In the genomic region with DNA sequence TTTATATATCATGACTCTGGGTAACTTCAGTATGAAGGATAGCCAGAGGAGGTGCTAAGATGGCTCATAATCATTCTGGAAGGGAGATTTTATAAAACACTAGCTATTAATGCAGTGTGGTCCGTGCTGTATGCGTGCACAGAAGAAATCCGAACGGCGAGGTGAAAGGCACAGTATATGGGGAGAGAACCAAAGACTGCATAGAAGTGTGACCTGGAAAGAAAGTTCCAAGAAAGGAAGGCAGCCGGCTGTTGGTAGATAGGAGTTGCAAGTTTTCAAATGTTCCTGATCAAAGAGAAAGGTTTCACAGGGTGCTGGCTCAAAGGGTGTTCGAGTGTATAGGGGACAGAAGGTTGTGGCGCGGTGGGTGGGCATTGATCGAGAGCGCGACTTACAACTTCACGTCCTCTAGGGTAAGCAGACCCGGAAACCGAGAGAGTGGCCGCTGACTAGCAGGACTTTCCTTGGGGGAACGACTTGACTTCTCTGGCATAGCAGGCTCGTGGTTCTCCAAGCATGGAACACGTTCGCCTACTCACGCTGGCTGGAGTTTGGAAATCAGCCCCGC, we compare ENCODE assay signal across 8 mouse cellular contexts. TPM values are rescaled to one million over a fixed set of nuclear protein-coding genes. Genes with fewer than 3 reads are reported as not detected.
DNase-seq lines count a peak whose midpoint lies in the region; ATAC-seq and TF ChIP-seq lines count a peak whose summit lies in the region.

No protein-coding gene starts in this region.

- H3K9me3 ChIP-seq in heart, embryonic 11.5 days (replicated peaks; ENCODE audit: control insufficient read depth, low read length), result no peaks in the 10 kb centered on the region
- H3K9me3 ChIP-seq in E14TG2a.4 (ENCODE audit: low read length), result no peaks in the 10 kb centered on the region
- H3K9me3 ChIP-seq in forebrain, embryonic 16.5 days (ENCODE audit: control insufficient read depth, low read length), result no peaks in the 10 kb centered on the region
- H3K9me3 ChIP-seq in liver, embryonic 16.5 days (replicated peaks; ENCODE audit: control insufficient read depth, low read length), result no peaks in the 10 kb centered on the region

- peaks cover 3% of the 10 kb centered on the region; the same call in 1 of the 2 replicates for H3K27me3 ChIP-seq in heart, embryonic 11.5 days (ENCODE audit: control insufficient read depth, insufficient read depth, low read length)
- H3K27me3 ChIP-seq in E14TG2a.4 (ENCODE audit: insufficient read depth, low read length), result no peaks in the 10 kb centered on the region
- H3K27me3 ChIP-seq in forebrain, embryonic 16.5 days (replicated peaks; ENCODE audit: control insufficient read depth, insufficient read depth, low read length), result no peaks in the 10 kb centered on the region; the same call in 1 of the 2 replicates
- H3K27me3 ChIP-seq in liver, embryonic 16.5 days (ENCODE audit: control insufficient read depth, insufficient read depth, low read depth, low read length), result no peaks in the 10 kb centered on the region

- WGBS in heart, embryonic 11.5 days (ENCODE audit: insufficient replicate concordance), result 15% methylated on average over 22 of the region's 22 CpGs
- 17% methylated on average over 22 of the region's 22 CpGs for WGBS in forebrain, embryonic 16.5 days
- 18% methylated on average over 22 of the region's 22 CpGs for WGBS in liver, embryonic 16.5 days (ENCODE audit: insufficient replicate concordance)

- peak overlapping the region; percentile 59 for H3K4me3 ChIP-seq in heart, embryonic 11.5 days (ENCODE audit: low read depth, low read length)
- peak overlapping the region; percentile 88 for H3K4me3 ChIP-seq in E14TG2a.4 (replicated peaks; ENCODE audit: low read length)
- H3K4me3 ChIP-seq in forebrain, embryonic 16.5 days (replicated peaks; ENCODE audit: low read length), result peak overlapping the region; percentile 51
- peak overlapping the region; percentile 65 for H3K4me3 ChIP-seq in liver, embryonic 16.5 days (ENCODE audit: low read depth, low read length)

- no peaks in the 10 kb centered on the region for H3K36me3 ChIP-seq in heart, embryonic 11.5 days (ENCODE audit: control insufficient read depth, insufficient read depth, low read length)
- H3K36me3 ChIP-seq in E14TG2a.4 (ENCODE audit: insufficient read depth, low read length), result peaks cover 28% of the 10 kb centered on the region
- no peaks in the 10 kb centered on the region for H3K36me3 ChIP-seq in forebrain, embryonic 16.5 days (ENCODE audit: control insufficient read depth, insufficient read depth)
- H3K36me3 ChIP-seq in liver, embryonic 16.5 days (ENCODE audit: control insufficient read depth, insufficient read depth), result no peaks in the 10 kb centered on the region

- no peak overlapping the region for H3K27ac ChIP-seq in heart, embryonic 11.5 days (ENCODE audit: low read depth, low read length)
- no peak overlapping the region for H3K27ac ChIP-seq in forebrain, embryonic 16.5 days (ENCODE audit: low read length)
- no peak overlapping the region for H3K27ac ChIP-seq in liver, embryonic 16.5 days (ENCODE audit: low read length)

- H3K9ac ChIP-seq in heart, embryonic 11.5 days (ENCODE audit: low read depth, low read length), result no peak overlapping the region
- H3K9ac ChIP-seq in forebrain, embryonic 16.5 days (replicated peaks; ENCODE audit: low read depth, low read length), result peak overlapping the region; percentile 26
- peak overlapping the region; percentile 35; the same call in 1 of the 2 replicates for H3K9ac ChIP-seq in liver, embryonic 16.5 days (ENCODE audit: low read depth, low read length)

- no peak for TF ChIP-seq CTCF in E14TG2a.4 (conservative IDR thresholded peaks at IDR 0.05; ENCODE audit: low read length)

- DNase-seq in heart, adult 8-10 months (ENCODE audit: low spot score), result no peak
- DNase-seq in urinary bladder, postnatal 36 days (ENCODE audit: low spot score in 2 of 2), result no peak
- DNase-seq in adrenal gland, postnatal 14 days, result no peak
- DNase-seq in ovary, postnatal 36 days (ENCODE audit: low spot score), result no peak

- H3K4me2 ChIP-seq in heart, embryonic 11.5 days, result peak overlapping the region; percentile 44
- H3K4me2 ChIP-seq in forebrain, embryonic 16.5 days (ENCODE audit: low read length), result peak overlapping the region; percentile 56
- H3K4me2 ChIP-seq in liver, embryonic 16.5 days (ENCODE audit: low read depth, low read length), result peak overlapping the region; percentile 65

- ATAC-seq in heart, embryonic 11.5 days (replicated peaks; ENCODE audit: insufficient number of reproducible peaks, low FRiP score, low TSS enrichment), result peak; percentile 57
- ATAC-seq in forebrain, embryonic 16.5 days, result no peak; the same call in 1 of the 2 replicates
- no peak for ATAC-seq in liver, embryonic 16.5 days (ENCODE audit: low read depth)

- H3K4me1 ChIP-seq in heart, embryonic 11.5 days (ENCODE audit: control insufficient read depth, insufficient read depth, low read length), result no peaks in the 10 kb centered on the region
- peaks cover 9% of the 10 kb centered on the region; the same call in 1 of the 2 replicates for H3K4me1 ChIP-seq in E14TG2a.4 (replicated peaks; ENCODE audit: low read depth, low read length)
- peaks cover 8% of the 10 kb centered on the region for H3K4me1 ChIP-seq in forebrain, embryonic 16.5 days (replicated peaks; ENCODE audit: control insufficient read depth, insufficient read depth, low read length)
- no peaks in the 10 kb centered on the region; the same call in 1 of the 2 replicates for H3K4me1 ChIP-seq in liver, embryonic 16.5 days (ENCODE audit: control insufficient read depth, low read depth, low read length)

RNA-seq across cellular contexts. Expression of gene Igbp1, which starts 0.5 kb away (rescaled TPM):
- 30.1 and 31.1 TPM in 2 replicates for polyA plus RNA-seq in heart, embryonic 11.5 days (2014; fragmentation: Nextera tagmentation; extraction: Ambion mirVana)
- 10 to 100 TPM; 38.5 to 44.6 (median 42.8) TPM for total RNA-seq in heart, adult 8-10 months (2022)
- 26.4 and 28.9 TPM in 2 replicates for polyA plus RNA-seq in forebrain, embryonic 16.5 days (2015; fragmentation: Nextera tagmentation; extraction: Ambion mirVana)
- polyA plus RNA-seq in liver, embryonic 16.5 days (2015; fragmentation: Nextera tagmentation; extraction: Ambion mirVana), result 11.3 and 11.9 TPM in 2 replicates
- 64.2 and 66.4 TPM in 2 replicates for total RNA-seq in adrenal gland, postnatal 14 days (2021)

RNA-seq across cellular contexts. Expression of gene Dgat2l6, which starts 31.1 kb away (rescaled TPM):
- polyA plus RNA-seq in heart, embryonic 11.5 days (2014; fragmentation: Nextera tagmentation; extraction: Ambion mirVana), result not detected in 2 replicates
- not detected for total RNA-seq in heart, adult 8-10 months (2022)
- polyA plus RNA-seq in forebrain, embryonic 16.5 days (2015; fragmentation: Nextera tagmentation; extraction: Ambion mirVana), result not detected in 2 replicates
- polyA plus RNA-seq in liver, embryonic 16.5 days (2015; fragmentation: Nextera tagmentation; extraction: Ambion mirVana), result not detected in 2 replicates
- not detected in 2 replicates for total RNA-seq in adrenal gland, postnatal 14 days (2021)

RNA-seq across cellular contexts. Expression of gene Awat2, which starts 51.1 kb away (rescaled TPM):
- 0.18 and 0.53 TPM in 2 replicates for polyA plus RNA-seq in heart, embryonic 11.5 days (2014; fragmentation: Nextera tagmentation; extraction: Ambion mirVana)
- total RNA-seq in heart, adult 8-10 months (2022), result under 1 TPM in 1 of 4 experiments, not detected in 3; 0.33 TPM
- 0.20 and 0.24 TPM in 2 replicates for polyA plus RNA-seq in forebrain, embryonic 16.5 days (2015; fragmentation: Nextera tagmentation; extraction: Ambion mirVana)
- polyA plus RNA-seq in liver, embryonic 16.5 days (2015; fragmentation: Nextera tagmentation; extraction: Ambion mirVana), result 0.09 and 0.18 TPM in 2 replicates
- 0.48 and 0.75 TPM in 2 replicates for total RNA-seq in adrenal gland, postnatal 14 days (2021)
